Mouse (Mus musculus): Measurements from ENCODE around the gene Numa1. TPM values are rescaled to one million over a fixed set of nuclear protein-coding genes. Genes with fewer than 3 reads are reported as not detected.

The Numa1 gene
- total and polyA plus RNA-seq, 2 experiments from 2014 or later = 24.3 to 74.2 TPM

- H3K27ac ChIP-seq (ENCODE audit: low read depth, low read length) = no peak overlapping the region
- H3K4me2 ChIP-seq (ENCODE audit: low read depth) = no peak overlapping the region
- H3K9ac ChIP-seq = no peak overlapping the region
- TF ChIP-seq CTCF (IDR thresholded peaks at IDR 0.05; ENCODE audit: low read depth) = no peak
- DNase-seq = no peak
- H3K4me1 ChIP-seq (ENCODE audit: insufficient read depth) = no peaks in the 10 kb centered on the region
- no peaks in the 10 kb centered on the region for H3K36me3 ChIP-seq (ENCODE audit: insufficient read depth)
- H3K27me3 ChIP-seq (ENCODE audit: insufficient read depth, low read length) = no peaks in the 10 kb centered on the region
- WGBS = 89% methylated on average over 2 of the region's 2 CpGs
- H3K9me3 ChIP-seq (ENCODE audit: low read length) = no peaks in the 10 kb centered on the region
- H3K4me3 ChIP-seq (ENCODE audit: low read depth, low read length) = no peak overlapping the region
- ATAC-seq = no peak
Observed at GRCm38 (mm10) chr7:101955276-101955675, 21.4 kb downstream of the Numa1 start.

DNA sequence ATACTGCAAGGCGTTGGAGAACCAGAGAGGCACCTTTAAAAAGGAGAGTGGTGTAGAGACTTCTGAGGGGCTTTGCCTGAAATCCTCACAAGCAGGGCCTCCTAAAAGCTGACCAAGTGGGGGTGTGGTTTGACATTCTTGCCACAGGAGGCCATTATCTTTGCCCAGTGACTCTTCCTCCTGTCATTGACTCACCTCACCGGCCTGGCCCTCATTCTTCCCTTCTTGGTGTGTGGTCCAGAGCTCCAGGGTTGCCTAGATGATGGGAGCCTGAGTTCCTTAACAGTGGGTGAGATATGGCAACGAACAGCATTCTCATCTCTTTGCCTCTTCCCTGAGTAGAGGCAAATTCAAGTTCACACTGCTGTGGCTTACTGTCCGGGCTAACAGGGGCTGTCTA is 22.0 kb downstream of the Numa1 start:
- H3K4me3 ChIP-seq (ENCODE audit: low read depth, low read length) = no peak overlapping the region
- H3K4me1 ChIP-seq (ENCODE audit: insufficient read depth) = no peaks in the 10 kb centered on the region
- no peaks in the 10 kb centered on the region for H3K36me3 ChIP-seq (ENCODE audit: insufficient read depth)
- 67% methylated on average over 4 of the region's 4 CpGs for WGBS
- H3K9me3 ChIP-seq (ENCODE audit: low read length) = no peaks in the 10 kb centered on the region
- no peak overlapping the region for H3K9ac ChIP-seq
- no peak overlapping the region for H3K4me2 ChIP-seq (ENCODE audit: low read depth)
- no peak for ATAC-seq
- no peaks in the 10 kb centered on the region for H3K27me3 ChIP-seq (ENCODE audit: insufficient read depth, low read length)
- DNase-seq = no peak
- no peak overlapping the region for H3K27ac ChIP-seq (ENCODE audit: low read depth, low read length)
- TF ChIP-seq CTCF (IDR thresholded peaks at IDR 0.05; ENCODE audit: low read depth) = no peak

DNA sequence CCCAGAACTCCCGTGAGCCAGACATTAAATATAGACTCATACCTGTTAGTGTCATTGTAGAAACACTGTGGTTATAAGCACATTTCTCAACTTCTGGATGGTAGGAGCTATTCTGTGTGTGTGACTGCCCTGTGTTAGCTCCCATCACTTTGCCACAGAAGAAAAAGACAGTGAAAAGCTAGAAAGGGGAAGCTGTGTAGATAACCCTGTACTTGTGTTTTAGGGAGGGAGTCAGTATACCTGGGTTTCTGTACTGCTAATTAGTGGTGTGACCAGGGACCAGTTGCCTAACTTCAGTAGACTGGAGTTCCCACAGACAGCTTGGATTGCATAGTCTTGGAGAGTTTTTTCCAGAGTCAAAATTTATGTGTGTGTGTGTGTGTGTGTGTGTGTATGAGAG is 22.6 kb downstream of the Numa1 start:
- Histone ChIP-seq H3K9me3 (ENCODE audit: low read length) (no peaks in the 10 kb centered on the region), H3K4me1 (ENCODE audit: insufficient read depth) (no peaks in the 10 kb centered on the region), H3K4me3 (ENCODE audit: low read depth, low read length) (no peak overlapping the region), H3K27ac (ENCODE audit: low read depth, low read length) (no peak overlapping the region), H3K27me3 (ENCODE audit: insufficient read depth, low read length) (no peaks in the 10 kb centered on the region), H3K36me3 (ENCODE audit: insufficient read depth) (no peaks in the 10 kb centered on the region), H3K9ac (no peak overlapping the region), H3K4me2 (ENCODE audit: low read depth) (no peak overlapping the region)
- 97% methylated on average over 1 of the region's 1 CpGs for WGBS
- ATAC-seq (no peak), DNase-seq (no peak)
- no peak for TF ChIP-seq CTCF (IDR thresholded peaks at IDR 0.05; ENCODE audit: low read depth)

DNA sequence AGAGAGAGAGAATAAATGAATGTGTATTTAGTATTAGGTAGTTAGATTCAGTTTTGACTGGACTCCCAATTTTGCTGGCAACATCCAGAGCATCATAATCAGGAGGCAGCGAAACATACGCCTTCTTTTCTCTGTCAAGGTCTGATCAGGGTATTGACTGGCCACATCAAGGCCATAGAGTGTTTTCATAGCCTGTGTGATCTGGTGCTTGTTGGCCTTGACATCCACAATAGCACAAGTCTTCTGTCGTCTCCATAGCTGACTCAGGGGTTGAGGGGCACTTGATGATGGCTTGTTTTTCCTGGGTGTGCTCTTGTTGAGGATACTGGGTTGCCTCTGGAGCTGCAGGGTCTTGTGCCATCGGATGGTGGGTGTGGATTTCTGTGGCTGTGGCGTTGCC is 23.0 kb downstream of the Numa1 start:
- H3K27me3 ChIP-seq (ENCODE audit: insufficient read depth, low read length) = no peaks in the 10 kb centered on the region

DNA sequence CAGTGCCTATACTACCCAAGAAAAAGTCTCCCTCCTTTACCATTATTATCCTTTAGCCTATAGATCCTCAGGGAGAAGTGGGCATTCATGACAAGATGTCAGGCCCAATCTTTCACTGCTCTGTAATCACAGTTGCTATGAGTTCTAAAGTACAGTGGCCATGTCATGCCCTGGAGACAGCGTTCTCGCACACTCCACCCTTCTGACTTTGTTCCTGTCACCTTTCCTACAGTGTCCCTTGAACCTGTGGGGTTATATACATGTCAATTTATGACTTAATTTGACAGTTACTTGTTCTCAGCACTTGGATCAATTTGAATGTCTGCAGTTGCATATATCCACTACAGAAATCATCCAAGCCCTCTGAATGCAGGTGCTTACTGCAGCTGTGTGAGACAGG is 28.9 kb downstream of the Numa1 start:
- H3K9me3 ChIP-seq (ENCODE audit: low read length) = no peaks in the 10 kb centered on the region
- WGBS = 96% methylated on average over 2 of the region's 2 CpGs

More for the DNA sequence above, 23.0 kb downstream of the Numa1 start:
- no peaks in the 10 kb centered on the region for H3K9me3 ChIP-seq (ENCODE audit: low read length)
- no peaks in the 10 kb centered on the region for H3K36me3 ChIP-seq (ENCODE audit: insufficient read depth)
- WGBS = 93% methylated on average over 5 of the region's 5 CpGs
- H3K4me2 ChIP-seq (ENCODE audit: low read depth) = no peak overlapping the region
- ATAC-seq = no peak
- no peak for TF ChIP-seq CTCF (IDR thresholded peaks at IDR 0.05; ENCODE audit: low read depth)
- H3K4me3 ChIP-seq (ENCODE audit: low read depth, low read length) = no peak overlapping the region
- no peak for DNase-seq
- H3K4me1 ChIP-seq (ENCODE audit: insufficient read depth) = no peaks in the 10 kb centered on the region
- H3K9ac ChIP-seq = no peak overlapping the region
- H3K27ac ChIP-seq (ENCODE audit: low read depth, low read length) = no peak overlapping the region

DNA sequence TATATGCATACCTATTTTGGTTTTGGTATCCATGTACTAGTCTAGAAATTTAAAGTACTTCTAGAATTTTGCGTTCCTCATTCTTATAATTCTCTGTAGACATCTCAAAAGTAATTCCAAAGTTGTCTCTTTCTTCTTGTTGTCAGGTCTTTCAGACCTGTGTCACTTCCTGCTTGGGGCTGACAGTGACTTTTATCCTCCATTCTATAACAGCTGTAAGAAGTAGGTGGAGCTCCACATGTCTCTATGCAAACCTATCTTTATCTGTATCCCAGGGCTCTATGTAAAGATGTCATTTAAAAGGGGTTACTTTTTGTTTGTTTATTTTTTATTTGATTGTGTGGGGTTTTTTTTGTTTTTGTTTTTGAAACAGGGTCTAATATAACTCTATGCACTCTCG is 29.7 kb downstream of the Numa1 start:
- Histone ChIP-seq H3K27ac (ENCODE audit: low read depth, low read length) (no peak overlapping the region), H3K36me3 (ENCODE audit: insufficient read depth) (no peaks in the 10 kb centered on the region)
- 90% methylated on average over 2 of the region's 2 CpGs for WGBS

More for the DNA sequence above, 28.9 kb downstream of the Numa1 start:
- Histone ChIP-seq H3K27ac (ENCODE audit: low read depth, low read length) (no peak overlapping the region), H3K9ac (no peak overlapping the region), H3K27me3 (ENCODE audit: insufficient read depth, low read length) (no peaks in the 10 kb centered on the region), H3K4me2 (ENCODE audit: low read depth) (no peak overlapping the region), H3K36me3 (ENCODE audit: insufficient read depth) (no peaks in the 10 kb centered on the region), H3K4me3 (ENCODE audit: low read depth, low read length) (no peak overlapping the region), H3K4me1 (ENCODE audit: insufficient read depth) (no peaks in the 10 kb centered on the region)
- DNase-seq = no peak
- TF ChIP-seq CTCF (IDR thresholded peaks at IDR 0.05; ENCODE audit: low read depth) = no peak
- ATAC-seq = no peak

GRCm38 (mm10) chr7:101964551-101964950 is 30.6 kb downstream of the Numa1 start:
- 92% methylated on average over 4 of the region's 4 CpGs for WGBS
- no peak overlapping the region for H3K9ac ChIP-seq

More for the DNA sequence above, 29.7 kb downstream of the Numa1 start:
- no peak for ATAC-seq
- no peak for TF ChIP-seq CTCF (IDR thresholded peaks at IDR 0.05; ENCODE audit: low read depth)
- no peak overlapping the region for H3K9ac ChIP-seq
- no peak overlapping the region for H3K4me3 ChIP-seq (ENCODE audit: low read depth, low read length)
- no peak for DNase-seq
- no peaks in the 10 kb centered on the region for H3K9me3 ChIP-seq (ENCODE audit: low read length)
- H3K4me1 ChIP-seq (ENCODE audit: insufficient read depth) = 0 out of 2 replicates have a peak, but pooled peaks cover under 1% of the 10 kb centered on the region
- no peaks in the 10 kb centered on the region for H3K27me3 ChIP-seq (ENCODE audit: insufficient read depth, low read length)
- no peak overlapping the region for H3K4me2 ChIP-seq (ENCODE audit: low read depth)

More at GRCm38 (mm10) chr7:101964551-101964950, 30.6 kb downstream of the Numa1 start:
- DNase-seq = no peak
- no peaks in the 10 kb centered on the region for H3K36me3 ChIP-seq (ENCODE audit: insufficient read depth)
- H3K4me1 ChIP-seq (ENCODE audit: insufficient read depth) = peaks cover 7% of the 10 kb centered on the region; the same call in 1 of the 2 replicates
- no peak overlapping the region for H3K4me3 ChIP-seq (ENCODE audit: low read depth, low read length)
- no peak for ATAC-seq
- H3K27me3 ChIP-seq (ENCODE audit: insufficient read depth, low read length) = no peaks in the 10 kb centered on the region
- no peak overlapping the region for H3K4me2 ChIP-seq (ENCODE audit: low read depth)
- no peak overlapping the region for H3K27ac ChIP-seq (ENCODE audit: low read depth, low read length)
- H3K9me3 ChIP-seq (ENCODE audit: low read length) = no peaks in the 10 kb centered on the region
- no peak for TF ChIP-seq CTCF (IDR thresholded peaks at IDR 0.05; ENCODE audit: low read depth)
